Mouse (Mus musculus) kidney, embryonic 15.5 days (tissue): Measurements from ENCODE around the gene Unc13b. TPM values are rescaled to one million over a fixed set of nuclear protein-coding genes. Genes with fewer than 3 reads are reported as not detected.

Experiments
- ATAC-seq: fragments of 200-750 bp; cut with Nextera tagmentation; replicated peaks from 2 replicates; pipeline ENCODE4 v1.8.0; 2017; ENCODE audit warnings: moderate TSS enrichment; ENCODE audit not compliant: low FRiP score
- H3K27ac ChIP-seq: fragments of 300-500 bp; sonication (generic); 2 replicates; pipeline ENCODE4 v1.5.1; 2015; ENCODE audit warnings: mild to moderate bottlenecking, inconsistent platforms
- H3K27me3 ChIP-seq: fragments of 300-500 bp; sonication (generic); 2 replicates; pipeline ENCODE4 v1.6.1; 2015; ENCODE audit warnings: inconsistent platforms
- H3K36me3 ChIP-seq: fragments of 300-500 bp; sonication (generic); 2 replicates; pipeline ENCODE4 v1.6.1; 2015; ENCODE audit warnings: inconsistent platforms
- H3K4me1 ChIP-seq: fragments of 300-500 bp; sonication (generic); 2 replicates; pipeline ENCODE4 v1.6.1; 2015; ENCODE audit warnings: inconsistent platforms
- H3K4me2 ChIP-seq: fragments of 300-500 bp; sonication (generic); 2 replicates; pipeline ENCODE4 v1.6.1; 2015; ENCODE audit warnings: moderate library complexity, mild to moderate bottlenecking, inconsistent platforms
- H3K4me3 ChIP-seq: fragments of 300-500 bp; sonication (generic); replicated peaks from 2 replicates; pipeline ENCODE4 v1.5.1; 2015; ENCODE audit warnings: mild to moderate bottlenecking, inconsistent platforms
- H3K9ac ChIP-seq: fragments of 300-500 bp; sonication (generic); 2 replicates; pipeline ENCODE4 v1.6.1; 2015; ENCODE audit warnings: mild to moderate bottlenecking, inconsistent platforms
- H3K9me3 ChIP-seq: fragments of 300-500 bp; sonication (generic); replicated peaks from 2 replicates; pipeline ENCODE4 v1.6.1; 2016; ENCODE audit warnings: inconsistent platforms
- WGBS: fragments of 180-500 bp; shearing (Covaris S2); methylation state at CpG from one replicate; pipeline ENCODE4 v1.1.7; 2015; ENCODE audit warnings: mixed read lengths; 5-methylcytosine and 5-hydroxymethylcytosine counted together
- polyA plus RNA-seq: library from polyadenylated mRNA; unstranded; fragments of >200 nt; fragmentation: Nextera tagmentation; extraction: Ambion mirVana; gene quantifications from 2 replicates; pipeline ENCODE4 v1.2.1, GENCODE M21; 2015

The Unc13b gene
- 7.2 and 8.3 TPM in 2 replicates for polyA plus RNA-seq

DNA sequence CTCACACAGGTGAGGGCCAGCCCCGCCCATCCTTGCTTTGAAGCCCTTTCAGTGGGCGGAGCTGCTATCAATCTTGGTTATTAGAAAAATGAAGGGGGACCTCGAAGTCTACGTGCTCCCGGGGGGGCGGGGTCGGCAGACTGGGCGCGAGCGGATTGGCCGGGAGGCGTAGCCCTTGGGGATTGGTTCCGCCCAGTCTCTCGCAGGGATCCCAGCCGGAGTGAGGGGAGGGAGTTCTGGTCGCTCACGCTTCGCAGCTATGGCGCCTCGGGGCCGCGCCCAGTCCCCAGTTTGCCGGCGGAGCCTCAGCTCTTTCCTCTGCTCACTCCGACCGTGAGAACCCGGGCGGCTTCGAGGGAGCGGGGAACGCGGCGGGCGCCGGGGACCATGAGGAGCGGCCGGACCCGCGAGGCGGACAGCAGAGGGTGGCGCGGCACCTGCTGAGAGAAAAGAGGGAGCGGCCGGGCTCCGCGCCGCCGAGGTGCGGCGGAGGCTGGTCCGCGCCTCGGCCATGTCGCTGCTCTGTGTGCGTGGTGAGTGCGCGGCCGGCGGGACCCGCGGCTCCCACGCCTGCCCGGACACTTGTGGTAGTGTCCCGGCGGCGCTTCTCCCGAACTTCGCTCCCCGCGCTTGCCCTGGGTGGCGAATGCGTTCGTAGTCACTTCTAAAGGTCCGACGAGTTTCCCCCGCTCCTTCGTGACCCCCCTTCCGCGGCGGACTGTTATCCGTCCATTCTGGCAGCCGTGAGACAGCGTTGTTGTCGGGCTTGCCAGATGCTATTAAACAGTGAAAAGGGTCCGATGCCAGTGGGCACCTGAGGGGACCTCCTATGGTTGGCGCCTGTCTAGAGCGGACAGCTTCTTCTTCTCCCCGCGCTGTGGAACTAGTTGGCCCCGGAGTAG lies at the start of gene Unc13b:
Gene Unc13b (plus strand): TSS at position 201 of the 902 bp plus-strand sequence.
- H3K4me3 ChIP-seq = peak within 1 kb of the TSS; percentile 70
- H3K9ac ChIP-seq = peak within 1 kb of the TSS; percentile 61
- under 1% methylated on average over 90 of the region's 90 CpGs for WGBS
- H3K4me2 ChIP-seq = peak within 1 kb of the TSS; percentile 92
- peaks cover 6% of the 10 kb centered on the region; the same call in 1 of the 2 replicates for H3K27me3 ChIP-seq
- peaks cover 21% of the 10 kb centered on the region for H3K4me1 ChIP-seq
- no peaks in the 10 kb centered on the region for H3K36me3 ChIP-seq
- peak; percentile 97 for ATAC-seq
- no peaks in the 10 kb centered on the region for H3K9me3 ChIP-seq
- H3K27ac ChIP-seq = peak within 1 kb of the TSS; percentile 79

DNA sequence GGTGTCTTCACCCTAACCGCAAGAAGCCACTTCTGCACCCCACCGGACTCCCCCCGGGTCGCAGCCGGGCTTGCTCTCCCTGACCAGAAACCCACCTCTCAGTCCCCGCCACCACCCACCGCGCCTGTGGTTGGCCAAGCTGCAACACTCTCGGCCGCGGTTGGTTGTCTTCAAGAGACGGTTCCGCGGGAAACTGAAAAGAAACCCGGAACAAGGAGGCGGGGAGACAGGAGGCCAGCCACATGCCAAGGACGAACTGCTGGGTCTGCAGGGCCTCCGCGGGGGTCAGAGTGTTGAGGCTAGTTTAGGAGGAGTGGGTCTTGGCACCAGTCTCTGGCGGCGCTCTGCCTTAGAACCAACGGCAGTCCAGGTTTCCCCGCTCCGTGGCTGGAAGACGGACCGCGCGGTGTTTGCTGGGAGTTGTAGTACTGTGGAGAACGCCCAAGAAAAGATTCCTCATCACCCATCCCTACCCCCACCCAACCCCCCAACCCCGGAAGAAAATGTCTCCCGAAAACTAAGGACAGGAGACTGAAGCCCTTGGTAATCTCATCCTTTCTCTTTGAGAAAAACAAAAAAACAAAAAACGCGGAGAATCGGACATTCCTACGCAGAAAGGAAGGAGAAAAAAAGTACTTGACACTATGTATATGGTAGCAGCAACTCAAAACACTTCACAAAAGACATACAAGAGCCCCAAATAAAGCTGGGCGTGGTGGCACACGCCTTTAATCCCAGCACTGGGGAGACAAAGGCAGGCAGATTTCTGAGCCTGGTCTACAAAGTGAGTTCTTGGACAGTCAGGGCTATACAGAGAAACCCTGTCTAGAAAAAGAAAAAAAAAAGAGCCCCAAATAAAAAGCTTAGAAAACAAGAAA lies 48.4 kb upstream of the Unc13b start, which contains the start of gene Fancg:
Gene Fancg (minus strand): TSS at position 346 of the 878 bp plus-strand sequence.
- H3K9ac ChIP-seq = peak within 1 kb of the TSS; percentile 61
- H3K4me1 ChIP-seq = peaks cover 15% of the 10 kb centered on the region
- H3K36me3 ChIP-seq = peaks cover 10% of the 10 kb centered on the region; the same call in 1 of the 2 replicates
- no peaks in the 10 kb centered on the region for H3K9me3 ChIP-seq
- ATAC-seq = peak; percentile 91
- peak within 1 kb of the TSS; percentile 82 for H3K27ac ChIP-seq
- peak within 1 kb of the TSS; percentile 74 for H3K4me2 ChIP-seq
- WGBS = 2% methylated on average over 37 of the region's 37 CpGs
- H3K4me3 ChIP-seq = peak within 1 kb of the TSS; percentile 93
- no peaks in the 10 kb centered on the region for H3K27me3 ChIP-seq

- Histone ChIP-seq H3K4me2 (no peak overlapping the region), H3K27me3 (no peaks in the 10 kb centered on the region), H3K4me1 (peaks cover 15% of the 10 kb centered on the region), H3K9ac (no peak overlapping the region), H3K4me3 (no peak overlapping the region), H3K36me3 (peaks cover 7% of the 10 kb centered on the region), H3K27ac (no peak overlapping the region), H3K9me3 (no peaks in the 10 kb centered on the region)
- WGBS = 93% methylated on average over 1 of the region's 1 CpGs
- no peak for ATAC-seq
These were observed 46.7 kb upstream of the Unc13b start for GRCm38 (mm10) chr4:43012091-43012490.

- ATAC-seq = no peak
- Histone ChIP-seq H3K4me1 (no peaks in the 10 kb centered on the region), H3K36me3 (peaks cover 67% of the 10 kb centered on the region)
These were observed 40.6 kb upstream of the Unc13b start for GRCm38 (mm10) chr4:43018156-43018555.

GRCm38 (mm10) chr4:43019176-43019575 lies 39.6 kb upstream of the Unc13b start:
- Histone ChIP-seq H3K36me3 (peaks cover 72% of the 10 kb centered on the region), H3K9me3 (no peaks in the 10 kb centered on the region), H3K4me1 (peaks cover 3% of the 10 kb centered on the region; the same call in 1 of the 2 replicates), H3K27me3 (no peaks in the 10 kb centered on the region), H3K27ac (no peak overlapping the region), H3K9ac (no peak overlapping the region), H3K4me3 (no peak overlapping the region), H3K4me2 (no peak overlapping the region)
- ATAC-seq = no peak
- 91% methylated on average over 10 of the region's 10 CpGs for WGBS

More at GRCm38 (mm10) chr4:43018156-43018555, 40.6 kb upstream of the Unc13b start:
- no peak overlapping the region for H3K27ac ChIP-seq
- no peaks in the 10 kb centered on the region for H3K9me3 ChIP-seq
- no peak overlapping the region for H3K4me3 ChIP-seq
- 93% methylated on average over 4 of the region's 4 CpGs for WGBS
- no peak overlapping the region for H3K4me2 ChIP-seq
- H3K27me3 ChIP-seq = no peaks in the 10 kb centered on the region
- H3K9ac ChIP-seq = no peak overlapping the region

DNA sequence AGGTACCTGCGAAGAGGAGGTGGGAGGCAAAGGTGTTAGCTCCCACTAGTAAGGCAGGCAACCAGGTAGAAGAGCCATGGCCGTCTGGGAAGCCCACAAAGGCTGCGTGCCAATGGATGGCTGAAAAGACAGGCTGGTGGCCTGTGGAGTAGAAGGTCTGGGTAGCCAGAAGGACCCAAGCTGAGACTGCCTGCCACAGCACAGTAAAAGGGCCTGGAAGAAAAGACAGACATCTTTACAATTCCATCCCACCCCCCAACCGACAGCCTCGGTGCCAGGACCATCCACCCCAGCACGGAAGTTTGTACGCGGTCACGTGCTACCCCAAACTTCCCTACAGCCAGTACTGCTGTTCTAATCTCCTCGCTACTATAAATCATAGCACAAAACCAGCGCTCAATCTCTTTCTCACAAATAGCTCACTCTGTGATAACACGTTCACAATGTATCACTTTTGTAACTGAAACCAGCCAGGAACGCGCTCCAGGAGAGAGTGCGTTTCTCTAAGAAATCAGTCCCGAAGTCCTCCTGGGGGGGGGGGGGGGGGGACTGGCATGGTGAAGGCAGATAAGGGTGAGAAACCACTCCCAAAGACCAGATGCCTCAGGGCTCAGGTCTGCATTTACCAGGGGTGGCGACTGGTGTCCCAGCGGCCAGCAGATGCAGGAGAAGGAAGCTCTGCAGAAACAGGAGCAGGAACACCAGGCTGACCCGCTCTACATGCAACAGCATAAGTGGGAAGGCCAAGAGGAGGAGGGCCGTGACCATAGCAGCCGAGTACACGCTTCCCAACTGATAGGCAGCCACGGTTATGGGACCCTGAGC lies 38.9 kb upstream of the Unc13b start:
- Histone ChIP-seq H3K27me3 (no peaks in the 10 kb centered on the region), H3K9ac (no peak overlapping the region), H3K27ac (no peak overlapping the region), H3K36me3 (peaks cover 72% of the 10 kb centered on the region), H3K9me3 (no peaks in the 10 kb centered on the region), H3K4me3 (no peak overlapping the region), H3K4me2 (no peak overlapping the region), H3K4me1 (peaks cover 10% of the 10 kb centered on the region)
- 93% methylated on average over 23 of the region's 23 CpGs for WGBS
- no peak for ATAC-seq

- no peaks in the 10 kb centered on the region for H3K9me3 ChIP-seq
- no peak overlapping the region for H3K9ac ChIP-seq
- peaks cover 72% of the 10 kb centered on the region for H3K36me3 ChIP-seq
- H3K4me3 ChIP-seq = no peak overlapping the region
- no peak overlapping the region for H3K4me2 ChIP-seq
- H3K27me3 ChIP-seq = no peaks in the 10 kb centered on the region
- 86% methylated on average over 16 of the region's 16 CpGs for WGBS
- peaks cover 14% of the 10 kb centered on the region for H3K4me1 ChIP-seq
- H3K27ac ChIP-seq = no peak overlapping the region
- no peak for ATAC-seq
These were observed 37.9 kb upstream of the Unc13b start for GRCm38 (mm10) chr4:43020876-43021275.

GRCm38 (mm10) chr4:43021341-43021740 lies 37.4 kb upstream of the Unc13b start:
- Histone ChIP-seq H3K4me2 (no peak overlapping the region), H3K27me3 (no peaks in the 10 kb centered on the region), H3K4me3 (no peak overlapping the region), H3K9me3 (no peaks in the 10 kb centered on the region), H3K27ac (no peak overlapping the region), H3K4me1 (peaks cover 14% of the 10 kb centered on the region), H3K36me3 (peaks cover 72% of the 10 kb centered on the region), H3K9ac (no peak overlapping the region)
- 79% methylated on average over 17 of the region's 17 CpGs for WGBS
- ATAC-seq = no peak

DNA sequence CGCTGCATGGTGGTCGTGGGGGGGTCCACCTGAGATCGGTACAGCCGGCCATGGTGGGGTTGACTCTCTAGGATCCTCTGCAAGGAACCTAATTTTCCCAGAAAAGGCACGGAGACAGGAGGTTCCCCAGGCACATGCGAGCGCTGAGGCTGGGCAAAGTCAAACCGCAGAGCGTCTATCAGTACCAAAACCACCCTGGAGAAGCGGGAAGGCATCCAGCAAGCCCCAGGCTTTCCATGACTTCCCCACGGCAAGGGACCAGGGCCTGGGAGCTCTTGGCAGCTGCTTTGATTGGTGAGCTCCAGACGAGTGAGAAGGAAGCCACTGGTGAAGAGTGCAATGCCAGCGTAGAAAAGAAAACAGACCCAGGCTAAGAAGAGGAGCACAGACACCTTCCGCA lies 34.1 kb upstream of the Unc13b start:
- Histone ChIP-seq H3K27me3 (no peaks in the 10 kb centered on the region), H3K36me3 (peaks cover 72% of the 10 kb centered on the region), H3K4me3 (peak overlapping the region; percentile 53), H3K4me2 (peak overlapping the region; percentile 86), H3K27ac (peak overlapping the region; percentile 94; the same call in 1 of the 2 replicates), H3K4me1 (peaks cover 18% of the 10 kb centered on the region), H3K9ac (peak overlapping the region; percentile 65), H3K9me3 (no peaks in the 10 kb centered on the region)
- ATAC-seq = no peak
- 77% methylated on average over 14 of the region's 14 CpGs for WGBS

- ATAC-seq = peak; percentile 93
- H3K4me1 ChIP-seq = peaks cover 25% of the 10 kb centered on the region
- H3K4me2 ChIP-seq = peak within 1 kb of the TSS; percentile 86
- peak within 1 kb of the TSS; percentile 94 for H3K27ac ChIP-seq
- H3K9ac ChIP-seq = peak within 1 kb of the TSS; percentile 65
- peaks cover 68% of the 10 kb centered on the region for H3K36me3 ChIP-seq
- WGBS = 6% methylated on average over 42 of the region's 42 CpGs
- no peaks in the 10 kb centered on the region for H3K9me3 ChIP-seq
- H3K27me3 ChIP-seq = no peaks in the 10 kb centered on the region
- peak within 1 kb of the TSS; percentile 53 for H3K4me3 ChIP-seq
These were observed 33.4 kb upstream of the Unc13b start, which contains the start of gene Pigo for GRCm38 (mm10) chr4:43025084-43025960. Pigo (minus strand) TSS chr4:43025819.
